Comparison of ENCODE assay signal across 9 mouse cellular contexts in the genomic region with DNA sequence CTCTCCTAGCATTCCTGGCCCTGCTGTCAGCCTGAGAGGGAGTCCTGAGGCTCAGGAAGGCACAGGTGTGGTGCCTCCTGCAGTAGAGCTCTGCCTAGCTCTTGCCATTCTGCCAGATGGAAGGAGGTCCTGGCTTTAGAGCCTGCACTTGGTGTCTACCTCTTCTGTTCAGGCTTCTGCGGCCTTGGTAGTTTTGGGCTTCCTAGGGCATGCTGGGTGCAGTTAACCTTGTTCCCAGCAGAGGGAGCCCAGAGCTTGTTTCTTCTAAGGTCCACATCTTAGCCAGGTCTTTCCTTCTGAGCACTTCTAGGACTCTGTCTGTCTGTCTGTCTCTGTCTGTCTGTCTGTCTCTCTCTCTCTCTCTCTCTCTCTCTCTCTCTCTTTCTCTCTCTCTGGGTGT. TPM values are rescaled to one million over a fixed set of nuclear protein-coding genes. Genes with fewer than 3 reads are reported as not detected.
A peak's percentile ranks its signal among the peaks of the same experiment; 100 is the strongest.
DNase-seq lines count a peak whose midpoint lies in the region; TF ChIP-seq lines count a peak whose summit lies in the region.
"Had no signal": no experiment of that assay in that cellular context is flagged by ENCODE, and none has a peak within 500 bp of the region (broad histone marks: within the 10 kb centered on the region; RNA-seq: fewer than 3 reads in every experiment).

No protein-coding gene starts in this region.

- peaks cover 4% of the 10 kb centered on the region for H3K36me3 ChIP-seq in testis, adult 2 months (ENCODE audit: control insufficient read depth, insufficient read depth, low read length)
- peaks cover 28% of the 10 kb centered on the region for H3K36me3 ChIP-seq in liver, adult 2 months (ENCODE audit: control insufficient read depth, insufficient read depth, low read length)

- H3K27me3 ChIP-seq in testis, adult 2 months (ENCODE audit: control insufficient read depth, insufficient read depth, low read length) = no peaks in the 10 kb centered on the region
- H3K27me3 ChIP-seq in liver, adult 2 months (ENCODE audit: control insufficient read depth, insufficient read depth, low read length) = no peaks in the 10 kb centered on the region
- H3K27me3 ChIP-seq: hindbrain, embryonic 15.5 days had no signal

- no peaks in the 10 kb centered on the region for H3K4me1 ChIP-seq in testis, adult 2 months (ENCODE audit: control insufficient read depth, insufficient read depth, low read length)
- H3K4me1 ChIP-seq in liver, adult 2 months (ENCODE audit: control insufficient read depth, insufficient read depth, low read length) = no peaks in the 10 kb centered on the region
- H3K4me1 ChIP-seq: hindbrain, embryonic 15.5 days had no signal

- H3K27ac ChIP-seq in testis, adult 2 months (ENCODE audit: control insufficient read depth, insufficient read depth, low read depth, low read length) = no peak overlapping the region
- H3K27ac ChIP-seq in liver, adult 2 months (replicated peaks; ENCODE audit: insufficient read depth, low read depth, low read length) = no peak overlapping the region
- H3K27ac ChIP-seq: hindbrain, embryonic 15.5 days had no signal

- 48% methylated on average over 1 of the region's 1 CpGs for WGBS in liver, adult 2 months

- no peak for TF ChIP-seq POLR2A in testis, adult 2 months (IDR thresholded peaks at IDR 0.05; ENCODE audit: control insufficient read depth, low read depth, low read length)
- no peak for TF ChIP-seq POLR2A in liver, adult 2 months (IDR thresholded peaks at IDR 0.05; ENCODE audit: extremely low read depth, insufficient read depth, low read length)

- H3K9ac ChIP-seq in liver, adult 2 months (ENCODE audit: low read depth, low read length) = no peak overlapping the region
- H3K9ac ChIP-seq: hindbrain, embryonic 15.5 days had no signal

- no peak overlapping the region for H3K4me3 ChIP-seq in testis, adult 2 months (ENCODE audit: control insufficient read depth, low read depth, low read length)
- no peak overlapping the region for H3K4me3 ChIP-seq in liver, adult 2 months (ENCODE audit: insufficient read depth, low read depth, low read length)
- H3K4me3 ChIP-seq: hindbrain, embryonic 15.5 days had no signal

- peak; percentile 47; the same call in 1 of the 2 replicates for TF ChIP-seq CTCF in testis, adult 2 months (IDR thresholded peaks at IDR 0.05; ENCODE audit: control insufficient read depth, insufficient read depth, insufficient replicate concordance, low read depth, low read length)
- peak; percentile 72 for TF ChIP-seq CTCF in liver, adult 2 months (IDR thresholded peaks at IDR 0.05; ENCODE audit: low read depth, low read length)

- no peaks in the 10 kb centered on the region for H3K79me2 ChIP-seq in liver, adult 2 months (ENCODE audit: control insufficient read depth, insufficient read depth, low read length)

- no peak for DNase-seq in testis, postnatal 14 days (ENCODE audit: low spot score)
- peak; percentile 51 to 84 for DNase-seq in adrenal gland, adult (ENCODE audit: inconsistent age in 2 of 2, low spot score in 1 of 2)
- peak; percentile 75 for DNase-seq in embryo, embryonic 10 days (ENCODE audit: low spot score)
- peak; percentile 79 for DNase-seq in induced T-regulatory cell, adult 2 months (ENCODE audit: low read depth)
- DNase-seq in liver, adult 2 months (ENCODE audit: extremely low read depth, low read depth, low spot score) = peak; percentile 39
- DNase-seq in retina, adult 2 months (ENCODE audit: low read depth, low spot score) = peak; percentile 57
- DNase-seq in yolk sac, embryonic 10.5 days (ENCODE audit: low spot score) = peak; percentile 58

RNA-seq across cellular contexts. Expression of gene Thoc5, which starts 20.9 kb away (rescaled TPM):
- 69.3 and 75.4 TPM in 2 replicates for polyA plus RNA-seq in testis, adult 2 months (2012; rRNA removed)
- total RNA-seq in liver, adult 2 months (2014; rRNA removed) = 8.8 and 10.0 TPM in 2 replicates
- polyA plus RNA-seq in liver, adult 2 months (2012; rRNA removed) = 9.6 and 10.4 TPM in 2 replicates

RNA-seq across cellular contexts. Expression of gene Nefh, which starts 31.8 kb away (rescaled TPM):
- 0.94 and 1.0 TPM in 2 replicates for polyA plus RNA-seq in testis, adult 2 months (2012; rRNA removed)
- 0.09 and 0.20 TPM in 2 replicates for total RNA-seq in liver, adult 2 months (2014; rRNA removed)
- polyA plus RNA-seq in liver, adult 2 months (2012; rRNA removed) = 0.06 TPM in 1 of 2 replicates, not detected in the other

RNA-seq across cellular contexts. Expression of gene Nipsnap1, which starts 42.3 kb away (rescaled TPM):
- 2.7 and 3.7 TPM in 2 replicates for polyA plus RNA-seq in testis, adult 2 months (2012; rRNA removed)
- total RNA-seq in liver, adult 2 months (2014; rRNA removed) = 217 and 226 TPM in 2 replicates
- polyA plus RNA-seq in liver, adult 2 months (2012; rRNA removed) = 294 and 337 TPM in 2 replicates

Comparison
In these comparisons a context has a peak if more than half of its experiments do, and no peak if none do; other contexts are left out.
1. RNA of gene Nipsnap1, which starts 42.3 kb away (polyA plus RNA-seq): 294 to 337 TPM in liver, adult 2 months; 2.7 to 3.7 TPM in testis, adult 2 months; every median in the first group is over 10 times any median in the second.